Mouse (Mus musculus) megakaryocyte progenitor cell, adult 5-6 weeks (primary cell): ENCODE measurements around the gene Mettl9. TPM values are rescaled to one million over a fixed set of nuclear protein-coding genes. Genes with fewer than 3 reads are reported as not detected.
"Not testable (repeated sequence)": the region's sequence is repeated elsewhere in the genome, so short reads cannot be mapped to it uniquely, and the experiment has no call there.

Source experiments
- ATAC-seq: replicated peaks from 2 replicates; pipeline ENCODE4 v1.8.0; 2016; ENCODE audit warnings: mild to moderate bottlenecking, moderate TSS enrichment, inconsistent platforms; ENCODE audit not compliant: poor library complexity
- total RNA-seq, 2 experiments: library from RNA; stranded (forward) in 1 of 2; stranded (reverse) in 1 of 2; fragments of 157-497, 149-512 nt in 1 of 2; fragments of 200-1000 nt in 1 of 2; gene quantifications; 2 replicates each; pipeline versions ENCODE4 v1.2.3 to v1.2.4; 2015 to 2017

Mettl9 gene
- total RNA-seq (2015) (96.6 and 111 TPM in 2 replicates), total RNA-seq (2017) (86.0 and 86.6 TPM in 2 replicates)

DNA sequence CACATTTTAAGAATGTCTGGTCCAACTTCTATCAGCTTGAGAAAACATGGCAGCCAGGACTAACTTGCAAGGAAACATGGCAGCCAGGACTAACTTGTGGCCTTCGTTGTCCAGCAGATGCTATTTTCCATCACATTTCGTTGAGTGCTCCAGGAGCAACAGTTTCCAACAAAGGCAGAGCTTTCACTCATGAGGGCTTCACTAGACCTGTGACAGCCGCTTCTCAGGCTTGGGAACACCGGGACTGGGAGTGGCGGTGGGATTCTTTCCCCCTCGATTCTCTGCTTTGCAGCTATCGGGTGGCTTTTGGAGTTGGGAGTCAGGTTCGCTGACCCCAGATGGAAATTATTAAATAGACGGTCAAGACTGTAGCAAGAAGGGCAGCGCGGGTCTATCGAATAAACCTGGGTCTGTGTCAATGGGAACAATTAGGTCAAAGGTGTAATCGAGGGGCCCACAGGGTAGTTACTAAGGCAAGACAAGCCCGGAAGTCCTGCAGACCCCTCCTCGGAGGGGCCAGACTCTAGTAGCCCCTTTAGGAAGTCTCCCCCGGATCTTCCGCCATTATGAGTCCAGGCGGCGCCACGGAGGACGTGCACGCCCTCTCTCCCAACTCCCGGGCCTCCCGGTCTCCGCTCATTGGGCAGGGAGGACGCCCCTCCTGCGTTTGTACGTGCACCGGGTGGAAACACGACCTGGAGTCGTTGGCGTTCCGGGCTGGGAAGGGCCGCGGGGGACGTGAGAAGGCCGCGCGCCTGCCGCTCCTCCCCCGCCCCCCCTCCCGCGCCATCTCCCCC, at the start of gene Mettl9:
Gene Mettl9, plus strand, starts transcription at position 590 of the 797 bp plus-strand sequence.
- peak; percentile 97 for ATAC-seq

DNA sequence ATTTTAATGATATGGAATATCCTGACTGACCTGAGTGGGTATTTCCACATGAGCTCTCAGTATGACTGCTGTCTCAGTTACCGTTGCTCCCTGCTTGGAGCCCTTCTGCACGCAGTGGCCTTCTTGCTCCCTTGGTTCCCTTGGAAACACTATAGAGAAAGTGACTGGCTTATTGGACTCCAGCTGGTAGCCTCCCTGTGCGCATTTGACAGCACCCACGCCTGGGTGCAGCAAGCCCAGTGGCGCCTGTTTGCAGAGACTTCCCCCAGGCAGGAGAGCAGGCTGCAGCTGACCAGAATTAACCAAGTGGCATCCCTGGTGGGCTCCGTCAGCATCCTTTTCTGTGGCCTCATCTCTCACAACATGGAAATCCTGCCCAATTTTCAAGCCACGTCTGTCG, 43.1 kb upstream of the Mettl9 start:
- no peak for ATAC-seq

DNA sequence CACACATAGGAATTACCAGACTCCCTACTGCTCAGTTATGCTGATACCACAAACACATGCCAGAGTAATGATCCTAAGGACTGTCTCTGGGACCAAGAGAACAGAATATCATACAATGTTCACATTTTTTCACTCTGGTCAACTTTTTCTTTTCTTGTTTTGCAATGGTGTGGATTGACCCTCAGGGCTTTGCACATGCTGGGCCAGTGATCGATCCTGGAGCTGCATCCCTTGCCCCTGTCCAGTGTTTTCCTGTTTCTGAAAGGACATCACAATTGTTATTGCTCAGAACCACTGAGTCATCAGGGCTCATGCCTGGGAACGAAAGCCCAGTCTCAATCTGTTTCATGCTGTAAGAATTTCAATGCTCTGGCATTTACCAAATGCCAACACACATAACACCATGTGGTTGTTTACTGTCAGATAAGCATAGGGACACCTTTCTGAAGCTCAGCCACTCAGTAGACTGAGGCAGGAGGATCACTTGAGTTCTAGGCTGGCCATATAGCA, 35.2 kb upstream of the Mettl9 start:
- no peak for ATAC-seq

DNA sequence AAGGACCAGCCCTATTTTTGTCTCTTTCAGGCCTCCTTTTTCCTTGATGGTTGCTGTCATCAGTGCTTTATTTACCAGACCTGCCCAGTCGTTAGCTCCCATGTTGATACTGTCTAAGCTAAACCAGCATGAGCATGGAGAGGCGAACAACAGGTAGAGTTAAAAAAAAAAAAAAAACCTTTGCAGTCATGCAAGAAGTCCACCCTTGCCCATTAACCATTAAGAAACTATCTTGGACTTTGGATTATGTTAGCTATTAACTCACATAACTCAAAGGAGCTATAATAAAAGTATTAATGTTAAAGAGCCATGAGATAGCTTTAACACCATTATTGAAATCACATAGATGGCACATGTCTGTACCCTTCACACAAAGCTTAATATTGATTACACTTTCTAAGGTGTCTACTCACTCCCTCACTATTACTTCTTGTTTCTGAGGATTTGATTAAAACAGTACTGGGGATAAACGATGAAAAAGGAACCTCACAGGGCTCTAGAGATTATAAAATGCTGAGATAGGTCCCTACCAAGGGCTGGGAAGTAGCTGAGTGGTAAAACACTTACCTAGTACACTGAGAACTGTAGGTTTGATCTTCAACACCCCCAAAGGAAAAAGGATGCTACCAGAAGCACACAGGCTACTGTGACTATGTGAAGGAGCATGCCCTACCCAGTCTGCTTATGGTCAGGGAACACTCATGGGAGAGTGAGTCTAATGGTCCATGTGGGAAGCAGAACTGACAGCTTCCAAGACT, 34.0 kb upstream of the Mettl9 start:
- ATAC-seq = no peak

DNA sequence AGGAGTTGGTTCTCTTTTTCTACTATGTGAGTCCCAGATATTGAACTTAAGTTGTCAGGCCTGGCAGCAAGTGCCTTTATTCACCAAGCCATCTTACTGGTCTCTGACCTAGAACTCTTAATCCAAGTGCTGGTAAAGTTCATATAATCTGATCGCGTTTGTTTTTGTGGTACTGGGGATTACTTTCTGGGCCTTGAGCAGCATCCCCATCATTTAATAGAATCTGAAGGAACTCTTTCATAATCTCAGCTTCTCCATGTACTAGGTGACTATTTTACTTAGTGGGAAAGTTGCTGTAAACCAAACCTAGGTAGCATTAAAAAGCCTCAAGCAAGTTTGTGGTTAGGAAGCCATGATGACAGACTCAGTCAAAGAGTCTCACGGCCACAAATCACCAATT, 32.4 kb upstream of the Mettl9 start:
- no peak for ATAC-seq

DNA sequence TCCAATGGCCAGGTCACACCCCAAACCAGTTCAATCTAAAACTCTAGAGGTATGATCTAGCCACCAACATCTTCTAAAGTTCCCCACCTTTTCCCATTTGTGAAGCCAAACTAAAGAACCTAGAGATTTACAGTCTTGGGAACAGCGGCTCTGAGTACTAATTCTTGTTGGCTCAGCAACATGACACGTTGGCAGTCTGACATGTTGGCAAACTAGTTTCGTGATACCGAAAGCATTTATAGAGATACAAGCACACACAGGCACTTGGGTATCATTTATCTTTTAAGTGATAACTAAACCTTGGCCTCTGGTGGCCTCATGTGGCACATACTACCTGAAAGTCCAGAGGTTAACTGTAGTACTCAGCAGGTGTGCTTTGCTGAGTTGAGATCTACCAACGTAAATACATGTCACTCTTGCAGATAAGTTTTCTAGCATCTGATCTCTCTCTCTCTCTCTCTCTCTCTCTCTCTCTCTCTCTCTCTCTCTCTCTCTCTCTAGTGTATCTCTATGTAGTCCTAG, 31.8 kb upstream of the Mettl9 start:
- ATAC-seq = no peak

DNA sequence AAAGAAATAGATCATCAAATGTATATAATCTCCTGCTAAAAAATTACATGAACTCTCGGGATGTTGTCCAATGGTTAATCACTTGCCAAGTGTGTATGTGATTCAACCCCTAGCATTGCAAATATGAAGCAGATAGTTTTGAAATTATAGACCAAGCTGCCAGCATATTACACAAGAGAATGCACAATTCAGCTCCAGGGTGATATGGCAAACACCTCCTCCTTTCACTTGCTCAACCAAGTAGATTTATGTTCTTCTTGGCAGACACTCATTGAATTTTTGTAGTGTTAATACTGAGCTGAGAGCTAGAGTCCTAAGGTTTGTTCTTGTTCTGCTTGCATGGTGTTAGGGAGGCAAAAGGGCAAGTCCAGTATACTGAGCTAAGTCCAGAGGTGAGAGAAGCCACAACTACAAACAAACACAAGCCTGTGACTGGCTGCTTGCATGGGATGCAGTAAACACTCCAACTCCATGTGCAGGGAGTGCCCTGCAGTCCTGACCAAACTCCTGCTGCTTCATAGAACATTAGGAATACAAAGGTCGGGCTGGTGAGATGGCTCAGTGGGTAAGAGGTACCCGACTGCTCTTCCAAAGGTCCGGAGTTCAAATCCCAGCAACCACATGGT, 30.3 kb upstream of the Mettl9 start:
- no peak for ATAC-seq

DNA sequence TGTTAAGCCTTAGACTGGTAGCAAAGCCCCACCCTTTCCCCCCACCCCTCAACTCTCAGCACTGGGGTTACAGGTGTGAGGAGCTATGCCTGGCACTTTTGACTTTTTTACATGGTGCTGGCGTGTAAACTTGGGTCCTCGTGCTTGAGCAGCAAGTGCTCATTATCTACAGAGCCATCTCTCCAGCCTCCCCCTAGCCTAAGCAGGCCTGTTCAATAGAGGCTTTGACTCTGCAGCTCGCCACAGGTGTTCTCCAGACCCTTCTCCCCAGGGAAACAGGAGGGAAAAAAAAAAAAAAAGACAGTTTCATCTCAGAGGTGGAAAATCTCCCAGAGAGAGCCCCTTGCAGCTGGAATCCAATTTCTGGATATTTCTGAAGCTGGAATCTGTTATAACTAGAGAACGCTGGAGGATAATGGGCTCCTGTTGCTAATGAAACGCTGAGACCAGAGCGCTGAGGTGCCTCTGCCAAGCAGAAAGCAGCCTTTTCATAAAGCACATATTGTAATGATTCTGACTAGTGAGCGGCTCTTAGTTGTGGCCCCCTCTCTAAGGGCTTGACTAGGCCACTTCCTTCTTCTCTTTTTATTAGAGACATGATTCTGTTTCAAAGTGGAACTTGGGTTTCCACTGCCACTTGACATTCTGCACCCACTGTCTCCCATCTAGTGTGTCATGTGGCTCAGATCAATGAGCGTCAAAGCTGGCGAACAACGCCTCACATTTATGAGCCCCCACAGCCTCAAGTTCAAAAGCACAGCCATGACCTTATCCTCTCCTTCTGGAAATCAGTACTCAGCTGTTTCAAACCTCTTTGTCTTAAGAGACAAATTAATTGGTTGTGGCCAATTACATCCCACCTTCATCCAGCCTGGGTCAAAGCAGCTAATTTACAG, 22.2 kb upstream of the Mettl9 start:
- ATAC-seq = no peak

DNA sequence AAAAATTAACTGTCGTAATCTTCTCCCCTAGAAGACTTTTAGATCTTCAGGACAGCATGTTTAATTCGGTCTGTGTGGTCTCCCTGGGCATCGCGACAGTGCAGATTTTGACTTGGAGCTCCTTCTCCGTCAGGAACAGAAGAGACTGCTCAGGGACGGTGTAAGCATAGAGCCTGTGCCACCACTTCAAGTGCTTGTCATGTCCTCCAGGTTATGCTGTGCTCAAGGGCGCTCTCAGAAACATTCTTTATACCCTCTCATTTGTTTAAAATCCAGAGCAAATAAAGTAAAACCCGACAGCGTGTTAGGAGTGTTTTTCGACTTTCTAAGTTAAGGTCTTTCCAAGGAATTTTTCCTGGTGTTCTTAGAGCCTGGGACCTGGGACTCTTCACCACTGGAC, 19.8 kb upstream of the Mettl9 start:
- ATAC-seq = no peak

DNA sequence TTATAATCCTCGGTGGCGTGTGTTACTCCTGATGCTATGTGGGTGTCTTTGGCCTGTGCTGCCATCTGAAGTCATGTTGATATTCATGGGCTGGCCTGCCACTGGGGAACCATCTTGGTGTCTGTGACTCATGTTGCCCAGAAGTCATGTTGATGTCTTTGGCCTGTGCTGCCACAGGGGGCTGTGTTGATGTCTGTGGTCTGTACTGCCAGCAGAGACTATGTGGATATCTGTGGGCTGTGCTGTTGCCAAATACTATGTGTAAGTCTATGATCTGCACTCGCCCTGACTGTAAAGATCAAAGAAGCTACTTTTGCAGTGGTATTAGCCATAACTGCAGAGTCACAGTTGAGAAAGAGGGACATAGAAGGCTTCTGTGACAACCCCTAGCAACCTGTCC, 15.5 kb upstream of the Mettl9 start:
- ATAC-seq = peak; percentile 82

DNA sequence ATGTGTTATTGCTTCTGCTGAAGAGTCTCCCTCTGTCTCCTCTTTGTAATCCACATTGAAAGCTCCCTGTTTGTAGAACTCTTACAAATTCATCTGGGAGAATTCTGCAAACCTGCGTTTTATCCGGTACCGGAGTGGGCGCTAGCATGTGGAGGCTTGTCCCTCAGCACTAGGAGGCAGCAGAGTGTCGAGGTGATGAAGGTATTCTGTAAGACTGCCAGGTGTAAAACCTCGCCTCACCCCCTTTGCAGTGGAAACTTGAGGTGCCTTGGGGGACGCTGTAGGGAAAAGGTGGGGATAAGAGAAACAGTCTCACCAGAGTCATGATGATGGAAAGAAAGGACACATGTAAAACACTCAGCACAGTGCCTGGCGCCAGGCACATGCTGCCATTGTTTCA, 14.0 kb upstream of the Mettl9 start:
- peak; percentile 76 for ATAC-seq

DNA sequence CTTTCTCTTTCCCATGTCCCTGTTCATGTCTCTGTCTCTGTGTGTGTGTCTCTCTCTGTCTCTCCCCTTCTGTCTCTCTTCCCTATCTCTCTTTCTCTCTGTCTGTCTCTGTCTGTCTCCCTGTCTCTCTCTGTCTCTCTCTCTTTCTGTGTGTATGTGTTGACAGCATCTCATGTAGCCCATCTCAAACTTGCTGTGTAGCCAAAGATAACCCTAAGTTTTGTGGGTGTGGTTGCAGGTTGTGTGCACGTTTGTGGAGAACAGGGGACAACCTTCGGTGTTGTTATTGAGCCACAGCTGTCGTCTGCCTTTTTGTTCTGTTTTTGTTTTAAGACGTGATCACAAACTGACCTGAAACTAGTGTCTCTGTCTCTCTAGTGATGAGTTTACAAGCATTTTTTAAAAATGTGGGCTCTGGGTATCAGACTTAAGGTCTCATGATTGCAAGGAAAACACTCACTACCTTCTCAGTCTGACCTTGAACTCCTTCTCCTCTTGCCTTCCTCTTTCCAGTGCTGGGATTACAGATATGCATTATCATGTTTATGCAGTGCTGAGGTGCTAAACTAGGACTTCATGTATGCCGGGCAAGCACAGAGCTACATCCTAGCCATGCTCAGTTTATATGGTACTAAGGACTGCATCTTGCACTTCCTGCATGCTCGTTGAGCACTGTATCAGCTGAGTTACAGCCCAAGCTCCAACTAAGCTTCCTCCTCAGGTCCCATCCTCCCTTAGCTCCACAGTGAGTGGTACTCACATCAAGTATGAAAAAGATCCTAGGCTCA, 8.8 kb upstream of the Mettl9 start:
- peak; percentile 34; the same call in 1 of the 2 replicates for ATAC-seq

DNA sequence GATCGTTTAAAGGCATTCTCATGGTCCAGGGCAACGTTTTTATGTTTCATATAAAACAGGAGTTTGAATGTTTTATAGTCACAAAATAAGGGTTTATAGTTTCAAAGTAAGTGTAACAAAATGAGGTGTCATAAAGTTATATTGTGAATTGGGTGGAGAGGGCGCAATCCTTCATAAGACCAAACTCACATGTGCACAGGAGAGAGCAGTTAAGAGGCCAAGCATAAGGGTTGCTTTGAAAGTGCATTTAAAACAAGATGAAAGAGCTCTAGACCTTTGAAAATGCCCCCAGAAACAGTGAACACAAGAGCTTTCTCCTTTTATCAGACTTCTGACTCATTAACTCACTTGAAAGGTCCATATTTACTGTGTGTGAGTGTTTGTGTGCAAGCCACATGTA, 7.9 kb upstream of the Mettl9 start:
- no peak for ATAC-seq

DNA sequence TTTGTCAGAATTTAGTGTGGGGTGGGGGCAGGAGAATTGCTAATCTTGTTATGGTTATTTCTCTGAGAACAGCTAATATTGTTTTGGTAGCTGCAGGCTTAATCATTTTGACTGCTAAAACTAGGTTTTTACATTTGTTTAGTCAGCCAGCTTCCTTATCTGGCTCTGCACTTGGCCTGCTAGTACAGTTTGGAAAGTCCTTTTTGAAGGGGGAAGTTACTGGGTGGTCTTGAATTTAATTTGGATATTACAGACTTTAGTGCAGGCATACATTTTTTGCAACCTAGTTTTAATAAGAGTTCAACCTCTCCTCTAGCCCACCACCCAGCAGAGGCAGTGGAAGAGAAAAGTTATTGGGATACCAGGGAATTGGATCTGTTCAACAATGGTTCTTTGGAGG, 4.3 kb upstream of the Mettl9 start:
- ATAC-seq = not testable (repeated sequence)

DNA sequence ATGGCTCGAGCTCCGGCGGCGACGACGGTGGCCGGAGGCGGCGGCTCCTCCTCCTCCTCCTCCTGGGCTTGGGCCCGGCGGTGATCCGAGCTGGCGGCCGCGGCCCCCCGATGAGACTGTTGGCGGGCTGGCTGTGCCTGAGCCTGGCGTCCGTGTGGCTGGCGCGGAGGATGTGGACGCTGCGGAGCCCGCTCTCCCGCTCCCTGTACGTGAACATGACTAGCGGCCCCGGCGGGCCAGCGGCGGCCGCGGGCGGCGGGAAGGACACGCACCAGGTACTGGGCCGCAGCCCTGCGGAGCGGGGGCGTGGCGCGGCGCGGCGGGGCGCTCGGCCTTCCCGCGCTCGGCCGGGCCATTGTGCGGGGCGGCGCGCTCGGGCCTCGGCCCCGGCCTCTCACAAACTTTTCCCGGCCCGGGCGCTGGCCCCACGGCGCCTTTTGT, 476 bp downstream of the Mettl9 start:
- ATAC-seq = peak; percentile 14

DNA sequence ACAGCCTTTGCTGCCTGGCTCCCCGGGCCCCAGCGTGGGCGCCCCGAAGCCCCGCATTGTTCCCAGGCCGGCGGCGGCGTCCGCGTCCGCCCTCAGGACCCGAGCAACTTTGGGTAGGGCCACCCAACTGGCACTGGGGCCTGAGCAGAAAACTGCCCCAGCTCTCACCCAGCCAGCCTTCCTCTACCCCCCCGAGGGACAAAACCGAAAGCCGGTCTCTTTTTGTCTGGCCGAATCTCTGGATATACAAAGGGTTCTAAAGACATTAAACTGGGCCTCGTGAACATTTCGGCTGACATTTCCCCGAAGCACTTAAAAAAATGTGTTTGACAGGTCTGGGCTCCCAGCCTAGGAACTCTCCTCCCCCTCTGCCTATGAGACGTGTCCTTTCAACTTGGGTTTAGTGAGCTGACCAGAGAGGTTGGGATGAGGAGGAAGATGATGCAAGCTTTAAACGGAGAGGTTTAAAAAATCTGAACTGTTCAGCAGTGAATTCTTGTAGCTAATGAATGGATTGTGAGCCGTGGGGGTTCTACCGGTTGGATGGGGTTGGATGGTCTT, 996 bp downstream of the Mettl9 start:
- ATAC-seq = peak; percentile 28

DNA sequence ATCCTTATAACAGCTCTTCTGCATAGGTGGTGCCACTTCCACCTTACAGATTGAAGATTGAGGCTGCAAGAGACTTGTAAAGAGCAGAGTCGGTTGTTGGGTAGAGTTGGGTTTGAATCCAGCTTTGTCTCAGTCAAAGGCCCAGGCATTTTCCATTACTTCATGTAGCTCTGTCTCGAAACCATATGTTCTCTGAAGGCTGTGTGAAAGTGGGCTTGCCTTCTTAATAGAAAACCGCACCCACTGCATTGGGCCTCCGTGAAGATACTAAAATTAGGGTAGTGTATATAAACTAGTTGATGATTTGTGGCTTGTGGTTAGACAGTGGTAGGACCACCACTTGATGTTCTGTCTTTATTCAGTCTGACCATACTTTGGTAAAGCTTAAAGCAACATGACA, 6.3 kb downstream of the Mettl9 start:
- ATAC-seq = no peak

DNA sequence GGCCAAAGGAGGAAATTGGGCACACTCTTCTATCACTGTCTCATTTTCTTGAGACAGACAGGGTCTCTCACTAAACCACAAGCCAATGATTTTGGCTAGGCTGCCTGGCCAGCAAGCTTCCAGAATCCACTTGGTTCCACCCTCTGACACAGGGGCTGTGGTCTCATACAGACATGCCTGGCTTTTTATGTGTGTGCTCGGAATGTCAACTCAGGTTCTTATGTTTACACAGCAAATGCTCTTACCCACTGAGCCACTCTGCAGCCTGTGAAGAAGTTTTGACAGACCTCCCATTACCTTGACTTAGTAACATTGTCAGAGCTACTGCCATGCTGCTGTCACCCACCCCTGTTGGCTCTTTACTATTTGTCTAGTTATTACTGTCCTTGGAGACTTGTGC, 7.7 kb downstream of the Mettl9 start:
- no peak for ATAC-seq

DNA sequence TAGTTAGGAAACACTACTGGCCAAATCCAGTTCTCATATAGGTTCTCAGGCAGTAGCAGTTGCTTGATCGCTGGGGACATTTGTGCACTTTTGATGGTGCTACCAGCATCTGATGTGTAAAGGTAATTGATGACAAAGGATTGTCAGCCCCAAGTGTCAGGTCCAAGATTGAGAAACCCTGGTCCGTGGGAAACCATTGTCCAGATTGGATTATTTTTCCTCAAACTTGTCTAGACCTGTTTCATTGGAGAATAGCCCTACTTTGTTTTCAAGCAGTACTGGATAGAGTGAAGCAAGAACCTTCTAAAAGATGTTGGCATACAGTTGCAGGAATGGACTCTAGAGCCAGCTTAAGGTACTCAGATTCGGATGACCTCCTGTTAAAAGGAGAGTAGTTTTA, 8.8 kb downstream of the Mettl9 start:
- ATAC-seq = no peak
